Mouse (Mus musculus): ENCODE data around the gene Lyzl4. TPM values are rescaled to one million over a fixed set of nuclear protein-coding genes. Genes with fewer than 3 reads are reported as not detected.

Lyzl4 gene
- total and polyA plus RNA-seq, 2 experiments from 2014 or later, result 0.46 TPM; not detected in 1

GRCm38 (mm10) chr9:121624920-121625319 lies 17.0 kb downstream of the Lyzl4 start:
- Histone ChIP-seq H3K4me2 (ENCODE audit: low read depth, low read length) (no peak overlapping the region), H3K27me3 (ENCODE audit: insufficient read depth, low read length) (no peaks in the 10 kb centered on the region)
- no peak for ATAC-seq

GRCm38 (mm10) chr9:121623235-121623634 lies 18.7 kb downstream of the Lyzl4 start:
- WGBS, result 82% methylated on average over 4 of the region's 4 CpGs
- no peaks in the 10 kb centered on the region for H3K9me3 ChIP-seq (ENCODE audit: low read length)
- no peak overlapping the region for H3K4me3 ChIP-seq (ENCODE audit: low read length)

More at GRCm38 (mm10) chr9:121624920-121625319, 17.0 kb downstream of the Lyzl4 start:
- Histone ChIP-seq H3K27ac (no peak overlapping the region), H3K4me1 (ENCODE audit: insufficient read depth, low read length) (no peaks in the 10 kb centered on the region), H3K9ac (replicated peaks; ENCODE audit: low read length) (no peak overlapping the region), H3K36me3 (ENCODE audit: insufficient read depth, low read length) (no peaks in the 10 kb centered on the region), H3K4me3 (ENCODE audit: low read length) (no peak overlapping the region), H3K9me3 (ENCODE audit: low read length) (no peaks in the 10 kb centered on the region)
- 83% methylated on average over 2 of the region's 2 CpGs for WGBS
- no peak for TF ChIP-seq CTCF (IDR thresholded peaks at IDR 0.05; ENCODE audit: low read depth)
- no peak for DNase-seq (ENCODE audit: low spot score)

GRCm38 (mm10) chr9:121619441-121619840 lies 22.5 kb downstream of the Lyzl4 start:
- no peaks in the 10 kb centered on the region for H3K4me1 ChIP-seq (ENCODE audit: insufficient read depth, low read length)
- no peaks in the 10 kb centered on the region for H3K9me3 ChIP-seq (ENCODE audit: low read length)
- no peaks in the 10 kb centered on the region for H3K36me3 ChIP-seq (ENCODE audit: insufficient read depth, low read length)
- no peak overlapping the region for H3K9ac ChIP-seq (replicated peaks; ENCODE audit: low read length)
- no peak for ATAC-seq
- H3K27me3 ChIP-seq (ENCODE audit: insufficient read depth, low read length), result no peaks in the 10 kb centered on the region
- no peak overlapping the region for H3K4me3 ChIP-seq (ENCODE audit: low read length)
- DNase-seq (ENCODE audit: low spot score), result no peak
- no peak overlapping the region for H3K27ac ChIP-seq
- TF ChIP-seq CTCF (IDR thresholded peaks at IDR 0.05; ENCODE audit: low read depth), result no peak
- 57% methylated on average over 7 of the region's 7 CpGs for WGBS
- no peak overlapping the region for H3K4me2 ChIP-seq (ENCODE audit: low read depth, low read length)

More at GRCm38 (mm10) chr9:121623235-121623634, 18.7 kb downstream of the Lyzl4 start:
- Histone ChIP-seq H3K4me2 (ENCODE audit: low read depth, low read length) (no peak overlapping the region), H3K4me1 (ENCODE audit: insufficient read depth, low read length) (no peaks in the 10 kb centered on the region), H3K9ac (replicated peaks; ENCODE audit: low read length) (no peak overlapping the region), H3K27ac (no peak overlapping the region), H3K36me3 (ENCODE audit: insufficient read depth, low read length) (no peaks in the 10 kb centered on the region), H3K27me3 (ENCODE audit: insufficient read depth, low read length) (no peaks in the 10 kb centered on the region)
- no peak for ATAC-seq
- no peak for TF ChIP-seq CTCF (IDR thresholded peaks at IDR 0.05; ENCODE audit: low read depth)
- no peak for DNase-seq (ENCODE audit: low spot score)

- Histone ChIP-seq H3K9me3 (ENCODE audit: low read length) (no peaks in the 10 kb centered on the region), H3K4me3 (ENCODE audit: low read length) (no peak overlapping the region), H3K27ac (no peak overlapping the region), H3K9ac (replicated peaks; ENCODE audit: low read length) (no peak overlapping the region), H3K4me1 (ENCODE audit: insufficient read depth, low read length) (no peaks in the 10 kb centered on the region), H3K4me2 (ENCODE audit: low read depth, low read length) (no peak overlapping the region), H3K36me3 (ENCODE audit: insufficient read depth, low read length) (no peaks in the 10 kb centered on the region), H3K27me3 (ENCODE audit: insufficient read depth, low read length) (no peaks in the 10 kb centered on the region)
- 66% methylated on average over 3 of the region's 3 CpGs for WGBS
- peak; percentile 42; the same call in 1 of the 2 replicates for TF ChIP-seq CTCF (IDR thresholded peaks at IDR 0.05; ENCODE audit: low read depth)
- ATAC-seq, result no peak
- DNase-seq (ENCODE audit: low spot score), result no peak
Measured at GRCm38 (mm10) chr9:121616471-121616870, 25.4 kb downstream of the Lyzl4 start.

- no peak for ATAC-seq
- Histone ChIP-seq H3K27ac (no peak overlapping the region), H3K4me2 (ENCODE audit: low read depth, low read length) (no peak overlapping the region), H3K4me3 (ENCODE audit: low read length) (no peak overlapping the region), H3K9ac (replicated peaks; ENCODE audit: low read length) (no peak overlapping the region), H3K27me3 (ENCODE audit: insufficient read depth, low read length) (no peaks in the 10 kb centered on the region), H3K9me3 (ENCODE audit: low read length) (no peaks in the 10 kb centered on the region), H3K4me1 (ENCODE audit: insufficient read depth, low read length) (no peaks in the 10 kb centered on the region), H3K36me3 (ENCODE audit: insufficient read depth, low read length) (no peaks in the 10 kb centered on the region)
- no peak for TF ChIP-seq CTCF (IDR thresholded peaks at IDR 0.05; ENCODE audit: low read depth)
- no peak for DNase-seq (ENCODE audit: low spot score)
Measured at GRCm38 (mm10) chr9:121614241-121614757, 27.6 kb downstream of the Lyzl4 start.

GRCm38 (mm10) chr9:121613192-121613591 lies 28.7 kb downstream of the Lyzl4 start:
- Histone ChIP-seq H3K27ac (no peak overlapping the region), H3K4me2 (ENCODE audit: low read depth, low read length) (no peak overlapping the region), H3K9ac (replicated peaks; ENCODE audit: low read length) (no peak overlapping the region), H3K9me3 (ENCODE audit: low read length) (no peaks in the 10 kb centered on the region), H3K27me3 (ENCODE audit: insufficient read depth, low read length) (no peaks in the 10 kb centered on the region), H3K36me3 (ENCODE audit: insufficient read depth, low read length) (no peaks in the 10 kb centered on the region), H3K4me3 (ENCODE audit: low read length) (no peak overlapping the region), H3K4me1 (ENCODE audit: insufficient read depth, low read length) (no peaks in the 10 kb centered on the region)
- WGBS, result 69% methylated on average over 5 of the region's 5 CpGs
- no peak for DNase-seq (ENCODE audit: low spot score)
- no peak for TF ChIP-seq CTCF (IDR thresholded peaks at IDR 0.05; ENCODE audit: low read depth)
- no peak for ATAC-seq

- TF ChIP-seq CTCF (IDR thresholded peaks at IDR 0.05; ENCODE audit: low read depth), result no peak
Measured at GRCm38 (mm10) chr9:121609381-121609780, 32.5 kb downstream of the Lyzl4 start.

More at GRCm38 (mm10) chr9:121609381-121609780, 32.5 kb downstream of the Lyzl4 start:
- DNase-seq (ENCODE audit: low spot score), result no peak
- Histone ChIP-seq H3K4me3 (ENCODE audit: low read length) (no peak overlapping the region), H3K9ac (replicated peaks; ENCODE audit: low read length) (no peak overlapping the region), H3K9me3 (ENCODE audit: low read length) (no peaks in the 10 kb centered on the region), H3K27me3 (ENCODE audit: insufficient read depth, low read length) (no peaks in the 10 kb centered on the region), H3K27ac (no peak overlapping the region), H3K4me2 (ENCODE audit: low read depth, low read length) (no peak overlapping the region), H3K36me3 (ENCODE audit: insufficient read depth, low read length) (no peaks in the 10 kb centered on the region), H3K4me1 (ENCODE audit: insufficient read depth, low read length) (no peaks in the 10 kb centered on the region)
- 71% methylated on average over 6 of the region's 6 CpGs for WGBS
- ATAC-seq, result no peak
